Mouse (Mus musculus) heart, embryonic 15.5 days (tissue): Measurements from ENCODE around the gene Spint2. TPM values are rescaled to one million over a fixed set of nuclear protein-coding genes. Genes with fewer than 3 reads are reported as not detected.
A peak's percentile ranks its signal among the peaks of the same experiment; 100 is the strongest.
"Not testable (repeated sequence)": the region's sequence is repeated elsewhere in the genome, so short reads cannot be mapped to it uniquely, and the experiment has no call there.

Experiments used
- ATAC-seq: fragments of 200-750 bp; cut with Nextera tagmentation; replicated peaks from 2 replicates; pipeline ENCODE4 v1.8.0; 2017; ENCODE audit warnings: low read depth, moderate TSS enrichment; ENCODE audit not compliant: insufficient number of reproducible peaks, insufficient read depth, low FRiP score
- H3K27ac ChIP-seq: fragments of 300-500 bp; sonication (generic); 2 replicates; pipeline ENCODE4 v1.5.1; 2015; ENCODE audit warnings: mild to moderate bottlenecking, inconsistent platforms
- H3K27me3 ChIP-seq: fragments of 300-500 bp; sonication (generic); 2 replicates; pipeline ENCODE4 v1.6.1; 2015; ENCODE audit warnings: inconsistent platforms
- H3K36me3 ChIP-seq: fragments of 300-500 bp; sonication (generic); 2 replicates; pipeline ENCODE4 v1.6.1; 2015; ENCODE audit warnings: mild to moderate bottlenecking, inconsistent platforms
- H3K4me1 ChIP-seq: fragments of 300-500 bp; sonication (generic); replicated peaks from 2 replicates; pipeline ENCODE4 v1.6.1; 2015; ENCODE audit warnings: inconsistent platforms
- H3K4me2 ChIP-seq: fragments of 300-500 bp; sonication (generic); 2 replicates; pipeline ENCODE4 v1.6.1; 2015; ENCODE audit warnings: inconsistent platforms, mild to moderate bottlenecking, moderate library complexity
- H3K4me3 ChIP-seq: fragments of 300-500 bp; sonication (generic); 2 replicates; pipeline ENCODE4 v1.5.1; 2015; ENCODE audit warnings: mild to moderate bottlenecking, inconsistent platforms
- H3K9ac ChIP-seq: fragments of 300-500 bp; sonication (generic); 2 replicates; pipeline ENCODE4 v1.6.1; 2015; ENCODE audit warnings: mild to moderate bottlenecking, inconsistent platforms
- H3K9me3 ChIP-seq: fragments of 300-500 bp; sonication (generic); replicated peaks from 2 replicates; pipeline ENCODE4 v1.6.1; 2016; ENCODE audit warnings: inconsistent platforms
- WGBS: fragments of 180-500 bp; shearing (Covaris S2); methylation state at CpG from one replicate; pipeline ENCODE4 v1.1.7; 2015; ENCODE audit warnings: mixed read lengths; 5-methylcytosine and 5-hydroxymethylcytosine counted together
- polyA plus RNA-seq: library from polyadenylated mRNA; unstranded; fragments of >200 nt; fragmentation: Nextera tagmentation; extraction: Ambion mirVana; gene quantifications from 2 replicates; pipeline ENCODE4 v1.2.1, GENCODE M21; 2015

The Spint2 gene
- polyA plus RNA-seq, 1 experiment from 2014 or later, result 77.9 TPM

DNA sequence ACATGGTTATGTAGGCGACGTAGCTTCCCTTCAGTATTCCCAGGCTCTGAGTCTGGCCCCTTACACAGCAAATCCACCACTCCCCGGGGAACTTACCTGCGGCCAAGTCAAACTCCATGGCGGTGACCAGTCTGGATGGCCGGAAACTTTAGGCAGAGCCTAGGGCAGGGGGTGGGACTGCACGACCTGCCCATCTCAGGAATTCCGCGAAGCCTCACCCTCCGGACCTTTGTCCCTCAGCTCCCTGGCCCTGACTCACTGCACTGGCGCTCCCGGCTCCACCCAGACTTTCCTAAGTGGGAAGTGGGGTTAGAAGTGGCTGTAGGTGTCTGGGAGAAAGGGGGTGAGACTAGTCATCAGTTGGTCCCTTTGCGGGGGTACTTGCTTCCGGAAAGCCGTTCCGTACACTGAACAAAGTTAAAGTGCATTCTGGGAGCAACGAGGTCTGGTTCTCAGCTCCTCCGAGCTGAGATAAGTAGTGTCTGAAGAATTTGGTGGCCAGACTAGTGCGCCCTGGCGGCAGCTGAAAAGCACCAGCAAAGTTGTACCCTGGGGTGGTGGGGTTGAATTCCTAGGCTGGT lies 33.4 kb downstream of the Spint2 start, which contains the start of gene 2200002D01Rik:
Gene 2200002D01Rik, minus strand, starts transcription at position 206 of the 581 bp plus-strand sequence.
- Histone ChIP-seq H3K27ac (peak within 1 kb of the TSS; percentile 31; the same call in 1 of the 2 replicates), H3K9ac (peak within 1 kb of the TSS; percentile 38), H3K4me2 (peak within 1 kb of the TSS; percentile 72), H3K27me3 (no peaks in the 10 kb centered on the region), H3K9me3 (no peaks in the 10 kb centered on the region), H3K36me3 (peaks cover 22% of the 10 kb centered on the region), H3K4me3 (peak within 1 kb of the TSS; percentile 43), H3K4me1 (peaks cover 22% of the 10 kb centered on the region)
- 14% methylated on average over 20 of the region's 20 CpGs for WGBS
- ATAC-seq, result peak; percentile 33; the same call in 1 of the 2 replicates

DNA sequence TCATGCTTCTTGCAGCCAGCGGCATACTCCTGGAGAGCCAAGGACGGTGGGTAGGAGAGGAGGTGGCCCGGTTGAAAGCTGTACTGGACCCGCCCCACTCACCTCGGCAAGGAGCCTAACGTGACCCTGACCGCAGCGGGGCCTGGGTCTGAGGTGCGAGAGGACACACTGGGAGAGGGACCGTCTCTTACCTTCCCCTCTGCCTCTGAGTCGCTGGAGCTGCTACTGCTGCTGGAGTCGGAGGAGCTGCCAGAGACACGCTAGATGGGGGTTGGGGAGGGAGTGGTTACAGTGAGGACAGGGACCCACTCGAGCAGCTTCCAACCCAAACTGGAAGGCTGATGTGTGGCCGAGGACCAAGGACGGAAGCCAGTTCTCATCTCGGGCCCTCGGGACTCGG lies 34.0 kb downstream of the Spint2 start:
- Histone ChIP-seq H3K4me1 (peaks cover 22% of the 10 kb centered on the region), H3K9me3 (no peaks in the 10 kb centered on the region), H3K27me3 (no peaks in the 10 kb centered on the region), H3K4me2 (peak overlapping the region; percentile 72), H3K4me3 (peak overlapping the region; percentile 43), H3K27ac (peak overlapping the region; percentile 31; the same call in 1 of the 2 replicates), H3K9ac (peak overlapping the region; percentile 38), H3K36me3 (peaks cover 22% of the 10 kb centered on the region)
- 12% methylated on average over 19 of the region's 19 CpGs for WGBS
- ATAC-seq, result peak; percentile 19; the same call in 1 of the 2 replicates

DNA sequence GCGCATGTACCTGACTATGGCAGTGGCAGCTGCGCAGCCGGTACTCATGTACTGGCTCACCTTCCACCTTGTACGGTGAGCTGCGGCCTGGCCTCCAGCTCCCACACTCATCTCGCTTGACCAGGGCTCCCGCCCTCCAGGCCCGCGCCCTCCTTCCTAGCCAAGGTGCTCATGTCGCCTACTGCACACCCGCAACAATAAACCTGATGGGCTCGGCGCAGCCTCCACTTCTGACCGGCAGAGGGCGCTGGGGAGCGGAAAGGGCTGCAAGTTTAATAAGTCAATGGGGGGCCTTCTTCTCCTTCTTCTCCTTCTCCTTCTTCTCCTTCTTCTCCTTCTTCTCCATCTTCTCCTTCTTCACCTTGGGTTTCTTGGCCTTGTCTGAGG lies 34.4 kb downstream of the Spint2 start:
- Histone ChIP-seq H3K27me3 (no peaks in the 10 kb centered on the region), H3K36me3 (peaks cover 22% of the 10 kb centered on the region), H3K9me3 (no peaks in the 10 kb centered on the region), H3K4me2 (peak overlapping the region; percentile 72), H3K4me3 (peak overlapping the region; percentile 43), H3K4me1 (peaks cover 22% of the 10 kb centered on the region), H3K27ac (no peak overlapping the region), H3K9ac (peak overlapping the region; percentile 38; the same call in 1 of the 2 replicates)
- WGBS, result 30% methylated on average over 16 of the region's 16 CpGs
- no peak for ATAC-seq

GRCm38 (mm10) chr7:29246619-29247313 lies 34.9 kb downstream of the Spint2 start:
- H3K9me3 ChIP-seq, result no peaks in the 10 kb centered on the region
- no peaks in the 10 kb centered on the region for H3K27me3 ChIP-seq
- H3K27ac ChIP-seq, result no peak overlapping the region
- H3K4me2 ChIP-seq, result peak overlapping the region; percentile 72; the same call in 1 of the 2 replicates
- no peak overlapping the region for H3K9ac ChIP-seq
- peaks cover 22% of the 10 kb centered on the region for H3K4me1 ChIP-seq
- WGBS, result 75% methylated on average over 21 of the region's 21 CpGs
- no peak for ATAC-seq
- peaks cover 22% of the 10 kb centered on the region for H3K36me3 ChIP-seq
- peak overlapping the region; percentile 43; the same call in 1 of the 2 replicates for H3K4me3 ChIP-seq

GRCm38 (mm10) chr7:29246015-29246414 lies 35.7 kb downstream of the Spint2 start:
- no peaks in the 10 kb centered on the region for H3K27me3 ChIP-seq
- H3K4me2 ChIP-seq, result no peak overlapping the region
- H3K27ac ChIP-seq, result no peak overlapping the region
- no peak overlapping the region for H3K4me3 ChIP-seq
- no peak for ATAC-seq
- H3K36me3 ChIP-seq, result peaks cover 22% of the 10 kb centered on the region
- H3K4me1 ChIP-seq, result peaks cover 22% of the 10 kb centered on the region
- WGBS, result 79% methylated on average over 5 of the region's 5 CpGs
- no peak overlapping the region for H3K9ac ChIP-seq
- H3K9me3 ChIP-seq, result no peaks in the 10 kb centered on the region

- Histone ChIP-seq H3K4me2 (no peak overlapping the region), H3K9ac (no peak overlapping the region), H3K27me3 (no peaks in the 10 kb centered on the region), H3K4me1 (peaks cover 22% of the 10 kb centered on the region), H3K27ac (no peak overlapping the region), H3K4me3 (no peak overlapping the region), H3K36me3 (peaks cover 22% of the 10 kb centered on the region), H3K9me3 (no peaks in the 10 kb centered on the region)
- 85% methylated on average over 7 of the region's 7 CpGs for WGBS
- no peak for ATAC-seq
Measured at GRCm38 (mm10) chr7:29244732-29245416, 36.8 kb downstream of the Spint2 start.

DNA sequence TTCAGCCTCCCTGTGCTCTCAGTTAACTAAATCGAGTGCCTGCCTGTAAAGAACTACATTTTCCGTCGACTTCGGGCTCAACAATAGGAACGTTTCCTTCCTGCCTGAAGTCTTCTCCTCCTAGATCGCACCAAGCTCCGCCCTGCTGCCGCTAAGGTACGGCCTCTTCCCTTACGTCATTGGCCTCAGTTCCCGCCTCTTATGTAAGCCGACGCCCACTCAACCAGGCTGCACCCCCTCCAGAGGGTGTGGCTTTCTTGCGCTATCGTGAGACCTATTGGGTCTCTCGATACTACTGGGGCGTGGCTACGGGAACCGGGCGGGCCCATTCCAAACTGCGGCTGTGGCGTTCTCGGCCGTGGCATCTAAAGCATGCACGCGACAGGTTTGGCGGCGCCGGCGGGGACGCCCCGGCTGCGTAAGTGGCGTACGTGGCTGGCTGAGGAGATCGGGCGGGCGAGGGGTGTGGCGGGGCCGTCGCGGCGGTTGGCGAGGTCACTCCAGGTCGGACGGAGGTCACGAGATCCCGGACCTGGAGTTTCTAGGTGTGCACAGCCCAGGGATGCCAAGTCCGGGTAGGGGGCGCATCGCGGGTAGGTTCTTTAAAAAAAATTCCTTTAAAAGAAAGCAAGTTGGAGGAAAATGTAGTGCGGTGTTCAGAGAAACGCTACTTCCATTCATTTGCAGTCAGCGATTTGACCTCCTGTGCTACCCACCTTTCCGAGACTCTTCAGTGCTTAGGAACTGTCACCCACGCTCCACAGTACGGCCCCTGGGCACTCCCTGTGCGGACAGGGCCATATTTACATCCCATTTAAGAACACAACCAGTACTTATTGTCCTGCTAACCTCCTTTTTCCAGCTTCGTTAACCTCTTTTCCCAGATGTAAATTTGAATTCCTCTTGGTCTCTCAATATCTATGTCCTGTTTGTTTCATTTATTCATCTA lies 43.4 kb downstream of the Spint2 start, which contains the start of gene Yif1b:
Gene Yif1b, plus strand, starts transcription at position 311 of the 949 bp plus-strand sequence.
- peak; percentile 96 for ATAC-seq
- no peaks in the 10 kb centered on the region for H3K27me3 ChIP-seq

DNA sequence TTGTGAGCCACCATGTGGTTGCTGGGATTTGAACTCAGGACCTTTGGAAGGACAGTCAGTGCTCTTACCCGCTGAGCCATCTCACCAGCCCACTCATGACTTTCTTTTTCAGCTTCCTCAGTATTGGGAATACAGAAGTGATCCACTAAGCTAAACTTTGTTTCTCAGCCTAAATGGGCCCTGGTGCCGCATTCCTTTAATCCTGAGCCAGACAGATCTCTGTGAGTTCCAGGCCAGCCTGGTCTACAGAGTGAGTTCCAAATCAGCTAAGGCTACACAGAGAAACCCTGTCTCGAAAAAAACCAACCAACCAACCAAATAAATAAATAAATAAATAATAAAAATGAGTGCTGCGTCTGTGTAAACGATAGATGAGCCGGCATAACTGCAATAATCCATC lies 44.1 kb downstream of the Spint2 start:
- ATAC-seq, result not testable (repeated sequence)

More for the DNA sequence above, 43.4 kb downstream of the Spint2 start, which contains the start of gene Yif1b:
- peak within 1 kb of the TSS; percentile 67 for H3K9ac ChIP-seq
- peak within 1 kb of the TSS; percentile 76 for H3K4me2 ChIP-seq
- H3K27ac ChIP-seq, result peak within 1 kb of the TSS; percentile 95
- H3K4me1 ChIP-seq, result peaks cover 26% of the 10 kb centered on the region
- no peaks in the 10 kb centered on the region for H3K9me3 ChIP-seq
- no peaks in the 10 kb centered on the region for H3K36me3 ChIP-seq
- H3K4me3 ChIP-seq, result peak within 1 kb of the TSS; percentile 74
- under 1% methylated on average over 60 of the region's 60 CpGs for WGBS

DNA sequence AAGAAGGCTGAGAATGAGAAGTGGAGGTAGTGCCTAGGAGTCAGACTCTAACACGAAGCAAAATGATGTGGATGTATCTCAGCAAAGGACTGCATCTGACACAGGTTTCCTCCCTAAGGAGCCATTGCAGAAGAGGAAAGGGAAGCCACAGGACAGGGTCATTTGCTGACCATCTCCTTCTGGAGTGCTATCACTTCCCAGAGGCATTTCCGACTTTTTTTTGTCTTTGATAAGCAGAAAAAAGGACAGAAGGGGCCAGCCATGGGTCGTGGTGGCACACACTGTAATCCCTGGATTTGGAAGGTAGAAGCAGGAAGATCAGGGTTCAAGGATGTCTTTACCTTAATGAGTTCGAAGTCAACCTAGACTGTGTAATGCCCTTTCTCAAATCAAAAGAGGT lies 45.1 kb downstream of the Spint2 start:
- ATAC-seq, result no peak
- Histone ChIP-seq H3K36me3 (no peaks in the 10 kb centered on the region), H3K27me3 (peaks cover 5% of the 10 kb centered on the region; the same call in 1 of the 2 replicates), H3K27ac (peak overlapping the region; percentile 4; the same call in 1 of the 2 replicates), H3K4me1 (peaks cover 36% of the 10 kb centered on the region), H3K4me3 (no peak overlapping the region), H3K4me2 (no peak overlapping the region), H3K9ac (no peak overlapping the region), H3K9me3 (no peaks in the 10 kb centered on the region)
- 68% methylated on average over 4 of the region's 4 CpGs for WGBS

More for the DNA sequence above, 44.1 kb downstream of the Spint2 start:
- Histone ChIP-seq H3K4me1 (peaks cover 28% of the 10 kb centered on the region), H3K4me2 (peak overlapping the region; percentile 65), H3K9ac (peak overlapping the region; percentile 51; the same call in 1 of the 2 replicates), H3K27ac (peak overlapping the region; percentile 95), H3K4me3 (peak overlapping the region; percentile 74)
- H3K36me3 ChIP-seq, H3K27me3 ChIP-seq, H3K9me3 ChIP-seq: not testable (repeated sequence)
- 27% methylated on average over 6 of the region's 6 CpGs for WGBS

- no peak overlapping the region for H3K9ac ChIP-seq
- no peaks in the 10 kb centered on the region for H3K9me3 ChIP-seq
- ATAC-seq, result no peak
- WGBS, result 79% methylated on average over 5 of the region's 5 CpGs
- H3K4me3 ChIP-seq, result no peak overlapping the region
- H3K4me1 ChIP-seq, result peaks cover 34% of the 10 kb centered on the region
- peaks cover 6% of the 10 kb centered on the region; the same call in 1 of the 2 replicates for H3K27me3 ChIP-seq
- peak overlapping the region; percentile 76 for H3K27ac ChIP-seq
- no peaks in the 10 kb centered on the region for H3K36me3 ChIP-seq
- no peak overlapping the region for H3K4me2 ChIP-seq
Measured at GRCm38 (mm10) chr7:29234661-29235060, 47.1 kb downstream of the Spint2 start.
